Mouse (Mus musculus) gastrocnemius, adult 8-10 months (tissue): Measurements from ENCODE around the gene Zfp664. TPM values are rescaled to one million over a fixed set of nuclear protein-coding genes. Genes with fewer than 3 reads are reported as not detected.
A peak's percentile ranks its signal among the peaks of the same experiment; 100 is the strongest.

Source experiments
- DNase-seq, 2 experiments: peaks; one replicate each; pipeline ENCODE4 v3.0.0; 2022; ENCODE audit warnings: low spot score in 2 of 2
- total RNA-seq, 4 experiments: library from RNA; stranded (reverse); gene quantifications; 2 replicates each; pipeline ENCODE4 v1.2.4; 2022

The Zfp664 gene
- total RNA-seq, 4 experiments from 2014 or later: 14.6 to 19.9 (median 16.3) TPM

GRCm38 (mm10) chr5:124872033-124872432 lies 9.5 kb downstream of the Zfp664 start:
- DNase-seq: no peak

DNA sequence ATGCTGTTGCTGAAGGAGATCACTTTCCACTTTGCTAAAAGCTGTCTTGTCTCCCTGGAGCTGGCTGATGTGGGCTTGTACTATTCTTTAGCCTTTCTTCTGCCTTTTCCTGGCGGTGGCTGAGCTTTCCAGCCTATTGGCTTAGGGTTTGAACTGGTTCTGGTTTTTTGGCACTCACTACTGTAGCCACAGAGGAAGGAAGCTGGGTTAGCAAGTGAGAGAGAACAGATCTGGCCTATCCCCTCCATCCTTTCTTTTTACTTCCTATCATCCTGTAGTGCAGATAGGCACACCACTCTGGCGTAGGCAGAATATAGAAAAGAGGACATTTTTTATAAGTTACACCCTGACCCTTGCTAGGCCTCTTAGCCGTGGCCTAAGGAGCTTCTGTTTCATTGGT lies 10.6 kb downstream of the Zfp664 start:
- no peak for DNase-seq

DNA sequence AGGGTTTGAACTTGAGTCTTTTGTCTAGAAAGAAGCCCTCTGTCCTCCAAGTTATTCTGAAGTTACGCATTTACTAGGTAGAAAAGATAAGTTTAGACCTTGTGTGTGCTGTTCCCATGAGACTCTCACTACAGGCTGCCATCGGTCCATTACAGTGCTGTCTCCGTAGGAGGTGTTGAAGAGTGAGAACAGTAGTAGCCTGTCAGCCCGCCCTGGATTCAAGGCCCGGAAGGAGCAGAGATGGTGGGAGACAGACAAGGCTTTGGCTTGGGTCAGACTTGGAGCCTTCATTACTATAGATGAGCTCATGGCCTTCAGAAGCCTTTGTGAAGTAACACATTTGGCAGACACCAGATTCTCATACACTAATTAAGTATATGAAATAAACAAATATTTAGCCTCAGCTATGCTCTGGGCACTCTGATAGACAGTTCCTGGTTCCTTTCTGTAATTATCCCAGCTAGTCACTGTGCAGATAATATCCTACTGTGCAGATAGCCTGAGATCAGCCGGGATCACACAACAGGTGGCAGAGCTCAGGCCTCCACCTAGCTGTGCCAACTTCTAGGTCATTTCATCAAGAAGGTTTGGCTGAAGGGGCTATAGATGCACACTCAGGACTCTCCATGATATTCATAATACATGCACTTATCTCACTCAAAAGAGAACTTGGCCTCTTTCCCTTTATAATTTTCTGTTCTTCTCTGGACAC lies 11.6 kb downstream of the Zfp664 start:
- no peak for DNase-seq

GRCm38 (mm10) chr5:124879251-124879650 lies 16.8 kb downstream of the Zfp664 start:
- no peak for DNase-seq

- no peak for DNase-seq
These were observed 17.3 kb downstream of the Zfp664 start for GRCm38 (mm10) chr5:124879801-124880200.

DNA sequence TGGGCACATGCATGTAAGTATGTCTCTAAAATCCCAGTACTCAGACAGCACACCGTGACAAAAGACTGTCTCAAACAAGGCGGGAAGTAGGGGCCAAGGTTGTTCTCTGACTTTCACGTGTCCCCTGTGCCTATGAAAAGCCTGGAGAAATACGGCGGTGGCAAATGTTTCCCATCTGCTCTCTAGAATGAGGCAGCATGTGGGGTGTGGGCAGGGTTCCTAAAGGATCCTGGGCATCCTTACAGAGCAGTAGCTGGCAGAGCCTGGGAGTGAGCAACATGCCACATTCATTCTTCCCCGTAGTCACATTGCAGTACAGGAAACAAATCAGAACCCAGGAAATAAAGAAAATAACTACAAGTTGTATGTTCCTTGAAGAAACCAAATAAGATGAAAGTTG lies 21.4 kb downstream of the Zfp664 start:
- no peak for DNase-seq

DNA sequence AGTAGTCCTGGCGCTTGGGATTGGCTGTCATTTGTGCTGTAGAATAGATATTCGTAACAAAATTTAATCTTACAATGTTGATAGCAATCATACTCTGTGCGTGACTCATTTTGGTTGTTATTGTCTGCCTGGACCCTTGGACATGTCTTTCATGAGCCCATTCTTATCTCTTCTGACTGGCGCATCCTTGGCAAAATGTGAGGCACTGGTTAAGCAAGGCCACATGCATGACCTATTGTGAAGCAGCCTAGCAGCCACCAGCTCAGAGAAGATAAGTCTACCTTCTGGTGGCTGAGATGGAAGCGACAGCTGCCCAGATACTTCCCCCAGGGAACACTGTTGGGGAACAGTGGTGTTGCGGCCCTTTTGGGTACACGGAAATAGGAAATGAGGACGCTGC lies 26.2 kb downstream of the Zfp664 start:
- no peak for DNase-seq

- peak; percentile 82 to 86 for DNase-seq
These were observed 29.5 kb downstream of the Zfp664 start for GRCm38 (mm10) chr5:124891921-124892370.

GRCm38 (mm10) chr5:124896135-124896534 lies 33.6 kb downstream of the Zfp664 start:
- DNase-seq: no peak

GRCm38 (mm10) chr5:124899945-124900631 lies 37.6 kb downstream of the Zfp664 start:
- peak; percentile 72 to 75 for DNase-seq

GRCm38 (mm10) chr5:124900738-124901490 lies 38.4 kb downstream of the Zfp664 start:
- no peak for DNase-seq

- DNase-seq: peak in 1 of 2 experiments; percentile 24
These were observed 39.2 kb downstream of the Zfp664 start for GRCm38 (mm10) chr5:124901675-124902074.

DNA sequence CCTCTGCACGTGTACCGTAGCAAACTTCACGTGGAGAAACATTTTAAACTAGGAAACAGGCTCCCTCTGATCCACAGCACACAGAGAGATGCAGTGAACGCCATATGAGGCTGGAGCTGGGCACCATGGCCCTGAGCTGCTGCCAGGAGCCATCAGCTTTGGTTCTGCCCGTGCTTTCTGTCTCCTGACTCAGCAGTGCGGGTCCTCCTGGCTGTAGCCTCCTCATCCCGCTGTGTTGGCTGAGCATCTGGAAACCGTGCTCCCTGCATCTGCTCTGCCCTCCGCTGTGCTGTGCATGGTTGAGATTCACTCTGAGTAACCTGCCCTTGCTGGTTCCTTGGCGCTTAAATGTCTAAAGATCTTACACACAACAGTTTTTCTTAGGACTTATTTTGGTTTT lies 39.7 kb downstream of the Zfp664 start:
- DNase-seq: no peak

DNA sequence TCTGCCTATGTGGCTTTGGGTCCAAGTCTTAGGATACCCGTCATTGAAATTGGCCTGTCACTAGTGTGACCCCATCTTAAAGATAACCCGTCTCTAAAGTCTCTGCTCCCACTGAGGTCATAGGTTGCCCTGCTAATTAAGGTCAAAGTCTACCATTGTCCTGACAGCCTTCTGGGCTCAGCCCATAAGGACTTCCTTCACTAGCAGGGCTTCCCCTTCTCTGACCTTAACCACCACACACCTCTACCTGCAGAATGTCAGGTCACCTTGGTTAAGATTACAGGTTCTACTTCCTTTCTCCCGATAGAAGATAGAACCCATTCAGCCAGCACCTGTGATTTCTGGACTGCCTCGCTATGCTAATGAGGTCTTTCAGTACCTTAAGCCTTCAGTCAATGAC lies 41.4 kb downstream of the Zfp664 start:
- DNase-seq: no peak

- DNase-seq: no peak
These were observed 44.4 kb downstream of the Zfp664 start for GRCm38 (mm10) chr5:124906890-124907289.

DNA sequence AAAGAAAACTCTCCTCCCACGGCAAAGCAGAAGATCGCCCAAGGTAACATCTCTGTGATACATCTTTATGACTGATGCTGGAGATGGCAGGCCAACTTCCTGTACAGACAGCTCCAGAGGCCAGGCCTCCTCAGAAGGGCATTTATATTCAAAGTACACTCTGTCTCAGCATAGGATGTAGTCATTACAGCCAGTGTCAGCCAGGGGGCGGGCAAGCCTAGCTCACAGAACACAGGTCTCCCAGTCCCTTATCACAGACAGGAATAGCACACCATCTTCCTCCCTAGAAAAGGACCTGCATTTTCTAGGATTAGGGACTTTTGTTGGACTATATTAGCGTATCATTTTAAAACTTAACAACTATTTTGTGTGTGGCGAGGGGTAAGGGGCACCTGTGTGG lies 46.4 kb downstream of the Zfp664 start:
- peak; percentile 60 to 66 for DNase-seq

DNA sequence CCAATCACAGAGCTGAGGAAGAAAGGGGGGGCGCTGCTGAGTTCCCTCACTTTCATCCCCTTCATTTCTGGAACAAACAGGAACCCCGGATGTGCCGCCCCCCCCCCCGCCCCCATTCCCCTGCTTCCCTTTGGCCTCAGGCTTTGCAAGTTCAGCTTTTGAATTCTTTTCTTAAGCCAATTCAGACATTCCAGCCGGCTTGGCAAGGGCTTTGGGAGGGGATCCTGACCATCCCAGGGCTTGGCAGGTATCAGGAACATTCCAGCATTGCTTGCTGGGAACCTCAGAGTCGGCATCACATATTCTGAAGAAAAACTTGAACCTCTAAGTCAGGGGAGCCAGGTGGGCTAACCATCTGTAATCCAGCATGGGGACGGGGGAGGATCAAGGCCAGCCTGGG lies 49.8 kb downstream of the Zfp664 start:
- DNase-seq: no peak

- DNase-seq: no peak
These were observed 50.7 kb downstream of the Zfp664 start for GRCm38 (mm10) chr5:124912946-124913933.

- DNase-seq: no peak
These were observed 57.3 kb downstream of the Zfp664 start for GRCm38 (mm10) chr5:124919798-124920197.

DNA sequence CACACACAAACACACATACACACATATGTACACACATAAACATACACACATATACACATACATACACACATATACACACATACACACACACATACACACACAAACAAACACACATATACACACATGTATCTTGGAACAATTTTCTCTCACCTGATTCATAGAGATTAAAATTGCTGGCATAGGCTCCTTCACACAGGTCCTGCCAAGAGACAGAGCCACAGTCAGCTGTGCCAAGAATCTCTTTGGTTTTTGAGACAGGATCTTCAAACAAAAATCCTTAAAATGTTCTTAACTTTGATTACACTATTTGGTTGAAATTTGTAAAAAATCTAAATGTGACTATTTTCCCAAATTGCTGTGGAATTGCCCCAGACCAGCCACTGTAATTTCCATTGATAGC lies 58.9 kb downstream of the Zfp664 start:
- no peak for DNase-seq
